Mouse (Mus musculus) midbrain, embryonic 15.5 days (tissue): ENCODE data around the gene Myl6b. TPM values are rescaled to one million over a fixed set of nuclear protein-coding genes. Genes with fewer than 3 reads are reported as not detected.
A peak's percentile ranks its signal among the peaks of the same experiment; 100 is the strongest.
"Not testable (repeated sequence)": the region's sequence is repeated elsewhere in the genome, so short reads cannot be mapped to it uniquely, and the experiment has no call there.

Source experiments
- ATAC-seq: fragments of 200-750 bp; cut with Nextera tagmentation; replicated peaks from 2 replicates; pipeline ENCODE4 v1.8.0; 2017; ENCODE audit warnings: moderate TSS enrichment
- H3K27ac ChIP-seq: fragments of 300-500 bp; sonication (generic); 2 replicates; pipeline ENCODE4 v1.5.1; 2015; ENCODE audit warnings: mild to moderate bottlenecking, inconsistent platforms
- H3K27me3 ChIP-seq: fragments of 300-500 bp; sonication (generic); replicated peaks from 2 replicates; pipeline ENCODE4 v1.6.1; 2015; ENCODE audit warnings: inconsistent platforms
- H3K36me3 ChIP-seq: fragments of 300-500 bp; sonication (generic); replicated peaks from 2 replicates; pipeline ENCODE4 v1.6.1; 2015; ENCODE audit warnings: inconsistent platforms
- H3K4me1 ChIP-seq: fragments of 300-500 bp; sonication (generic); 2 replicates; pipeline ENCODE4 v1.6.1; 2015; ENCODE audit warnings: inconsistent platforms
- H3K4me2 ChIP-seq: fragments of 300-500 bp; sonication (generic); 2 replicates; pipeline ENCODE4 v1.6.1; 2015; ENCODE audit warnings: inconsistent platforms, mild to moderate bottlenecking, moderate library complexity
- H3K4me3 ChIP-seq: fragments of 300-500 bp; sonication (generic); 2 replicates; pipeline ENCODE4 v1.5.1; 2015; ENCODE audit warnings: mild to moderate bottlenecking, inconsistent platforms
- H3K9ac ChIP-seq: fragments of 300-500 bp; sonication (generic); 2 replicates; pipeline ENCODE4 v1.6.1; 2015; ENCODE audit warnings: mild to moderate bottlenecking, inconsistent platforms
- H3K9me3 ChIP-seq: fragments of 300-500 bp; sonication (generic); 2 replicates; pipeline ENCODE4 v1.6.1; 2016; ENCODE audit warnings: inconsistent platforms
- WGBS: fragments of 180-500 bp; shearing (Covaris S2); methylation state at CpG from one replicate; pipeline ENCODE4 v1.1.7; 2015; ENCODE audit warnings: mixed read lengths; 5-methylcytosine and 5-hydroxymethylcytosine counted together
- polyA plus RNA-seq: library from polyadenylated mRNA; unstranded; fragments of >200 nt; fragmentation: Nextera tagmentation; extraction: Ambion mirVana; gene quantifications from 2 replicates; pipeline ENCODE4 v1.2.1, GENCODE M21; 2015

Myl6b gene
- polyA plus RNA-seq, 1 experiment from 2014 or later = 5.7 TPM

DNA sequence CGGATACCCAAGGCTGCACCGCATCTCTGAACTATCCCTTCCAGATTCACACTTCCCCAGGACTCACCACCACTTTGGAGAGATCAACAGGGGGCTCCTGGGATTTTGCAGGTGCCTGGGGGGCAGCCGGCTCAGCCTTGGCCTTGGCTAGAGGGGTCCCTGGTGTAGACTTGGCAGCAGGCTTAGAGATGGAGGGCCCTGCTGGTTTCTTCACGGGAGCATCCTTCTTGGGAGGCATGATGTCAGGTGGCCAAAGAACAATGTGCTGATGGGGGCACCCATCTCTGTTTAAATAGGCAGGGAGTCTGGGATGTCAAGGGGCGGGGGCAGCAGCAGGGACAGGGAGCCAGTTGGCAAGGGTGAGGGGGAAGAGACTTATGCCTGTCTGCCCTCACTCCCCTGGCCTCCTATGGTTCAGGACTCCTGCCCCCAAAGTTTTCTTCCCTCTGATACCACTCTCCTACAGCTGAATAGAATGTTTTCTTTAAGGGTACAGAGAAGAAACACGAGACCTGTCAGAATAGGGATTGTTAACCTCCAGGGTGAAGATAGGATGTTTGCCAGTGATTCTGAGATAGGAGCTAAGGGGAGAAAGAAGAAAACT is 1.2 kb downstream of the Myl6b start:
- no peak for ATAC-seq
- H3K4me2 ChIP-seq = no peak overlapping the region
- H3K9ac ChIP-seq = no peak overlapping the region
- H3K27me3 ChIP-seq = no peaks in the 10 kb centered on the region
- no peaks in the 10 kb centered on the region for H3K36me3 ChIP-seq
- no peaks in the 10 kb centered on the region for H3K9me3 ChIP-seq
- WGBS = 38% methylated on average over 6 of the region's 6 CpGs
- no peak overlapping the region for H3K4me3 ChIP-seq
- no peak overlapping the region for H3K27ac ChIP-seq
- H3K4me1 ChIP-seq = peaks cover 25% of the 10 kb centered on the region

DNA sequence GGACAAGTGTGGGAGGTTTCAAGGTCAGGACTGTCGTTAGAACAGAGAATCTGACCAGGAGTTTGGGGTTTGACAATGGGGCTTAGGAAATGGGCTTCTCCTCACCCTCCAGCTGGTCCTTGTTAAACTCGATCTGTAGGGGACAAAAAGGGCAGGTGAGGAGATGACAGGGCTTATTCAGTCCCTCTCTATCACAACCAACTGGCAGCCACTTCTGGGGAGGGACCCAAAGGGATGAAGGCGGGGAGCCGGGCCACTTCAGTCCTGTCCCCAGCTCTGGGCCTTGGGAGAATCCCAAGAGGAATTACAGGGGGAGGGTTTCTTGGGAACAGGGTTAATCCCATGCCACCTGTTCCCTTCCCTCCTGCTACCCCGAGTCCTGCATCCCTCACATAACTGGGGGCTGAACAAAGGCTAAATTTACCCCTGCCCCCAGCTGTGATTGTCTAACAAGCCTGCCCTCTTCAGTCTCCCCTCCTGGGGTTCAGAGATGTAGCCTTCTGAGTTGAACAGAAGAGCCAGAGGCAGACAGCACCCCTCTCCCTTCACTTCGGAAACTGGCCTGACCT is 1.9 kb downstream of the Myl6b start:
- 22% methylated on average over 6 of the region's 6 CpGs for WGBS
- Histone ChIP-seq H3K4me1 (peaks cover 32% of the 10 kb centered on the region), H3K4me2 (no peak overlapping the region), H3K36me3 (peaks cover under 1% of the 10 kb centered on the region; the same call in 1 of the 2 replicates), H3K9me3 (no peaks in the 10 kb centered on the region), H3K4me3 (no peak overlapping the region), H3K27me3 (no peaks in the 10 kb centered on the region), H3K27ac (no peak overlapping the region), H3K9ac (no peak overlapping the region)
- ATAC-seq = no peak

DNA sequence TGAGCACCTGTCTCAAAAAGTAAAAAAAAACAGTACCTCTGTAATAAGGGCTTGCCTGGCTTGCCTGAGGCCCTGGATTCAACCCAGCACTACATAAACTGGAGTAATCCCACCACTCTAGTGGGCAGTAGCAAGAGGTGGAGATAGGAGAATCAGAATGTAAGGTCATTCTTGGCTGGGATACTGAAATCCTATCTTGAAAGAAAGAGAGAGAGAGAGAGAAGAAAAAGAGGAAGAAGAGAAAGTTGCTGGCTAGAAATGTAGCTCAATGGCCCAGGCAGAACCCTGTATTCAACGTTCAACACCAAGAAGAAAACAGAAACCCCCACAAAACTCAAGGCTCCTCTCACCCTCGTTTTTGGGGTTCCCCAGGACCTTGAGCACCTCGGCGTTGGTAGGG is 2.6 kb downstream of the Myl6b start:
- H3K4me2 ChIP-seq = no peak overlapping the region
- no peak overlapping the region for H3K4me3 ChIP-seq
- no peak for ATAC-seq
- no peaks in the 10 kb centered on the region for H3K9me3 ChIP-seq
- peaks cover 6% of the 10 kb centered on the region; the same call in 1 of the 2 replicates for H3K36me3 ChIP-seq
- H3K27ac ChIP-seq = no peak overlapping the region
- no peaks in the 10 kb centered on the region for H3K27me3 ChIP-seq
- no peak overlapping the region for H3K9ac ChIP-seq
- peaks cover 39% of the 10 kb centered on the region for H3K4me1 ChIP-seq
- 79% methylated on average over 4 of the region's 4 CpGs for WGBS

DNA sequence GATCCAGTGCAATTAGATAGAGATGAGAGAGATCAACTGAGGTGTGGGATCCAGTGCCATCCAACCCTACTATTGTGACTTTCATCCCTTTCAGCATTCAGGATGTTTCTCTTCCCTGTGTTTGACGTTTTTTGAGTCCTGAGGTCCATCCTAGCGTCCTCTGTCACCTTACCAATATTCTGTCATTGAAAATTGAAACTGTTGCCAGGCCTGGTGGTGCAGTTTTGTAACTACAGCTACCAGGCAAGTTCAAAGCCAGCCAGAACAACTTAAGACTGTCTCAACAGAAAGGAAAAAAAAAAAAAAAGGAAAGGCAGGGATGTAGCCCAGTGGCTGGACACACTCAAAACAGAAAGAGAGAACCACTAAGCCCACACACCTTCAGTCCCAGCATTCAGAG is 3.2 kb downstream of the Myl6b start:
- H3K27me3 ChIP-seq = no peaks in the 10 kb centered on the region
- H3K36me3 ChIP-seq = peaks cover 10% of the 10 kb centered on the region
- peak overlapping the region; percentile 81; the same call in 1 of the 2 replicates for H3K4me3 ChIP-seq
- H3K9ac ChIP-seq = peak overlapping the region; percentile 67; the same call in 1 of the 2 replicates
- 81% methylated on average over 2 of the region's 2 CpGs for WGBS
- peak overlapping the region; percentile 85; the same call in 1 of the 2 replicates for H3K4me2 ChIP-seq
- no peaks in the 10 kb centered on the region for H3K9me3 ChIP-seq
- ATAC-seq = no peak
- H3K27ac ChIP-seq = peak overlapping the region; percentile 97
- peaks cover 45% of the 10 kb centered on the region for H3K4me1 ChIP-seq

DNA sequence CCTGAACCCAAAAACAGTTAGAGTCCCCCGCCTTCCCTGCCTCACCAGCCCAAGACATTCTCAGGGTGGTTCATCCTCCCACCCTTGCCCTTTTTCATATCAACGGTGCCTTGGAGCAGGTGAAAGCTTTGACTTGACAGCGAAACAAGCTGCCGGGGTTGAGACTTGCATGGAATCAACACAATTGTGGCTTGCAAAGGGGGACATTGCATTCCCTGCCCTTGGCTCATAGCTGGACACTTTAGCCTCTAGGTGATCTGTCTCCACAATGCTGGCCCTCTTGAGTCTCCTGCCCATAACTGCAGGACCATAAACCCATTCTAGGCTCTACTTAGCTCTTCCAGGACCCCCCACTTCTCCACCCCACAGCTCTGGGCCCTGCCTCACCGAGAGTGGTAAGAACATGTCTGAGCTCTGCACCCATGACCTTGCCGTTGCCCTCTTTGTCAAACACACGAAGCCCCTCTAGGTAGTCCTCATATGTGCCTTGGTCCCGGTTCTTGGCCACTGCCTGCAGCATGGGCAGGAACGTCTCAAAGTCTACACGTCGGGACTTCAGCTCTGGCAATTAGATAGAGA is 3.7 kb downstream of the Myl6b start:
- H3K36me3 ChIP-seq = peaks cover 14% of the 10 kb centered on the region
- no peaks in the 10 kb centered on the region for H3K9me3 ChIP-seq
- peak overlapping the region; percentile 67 for H3K9ac ChIP-seq
- 61% methylated on average over 11 of the region's 11 CpGs for WGBS
- peak overlapping the region; percentile 85 for H3K4me2 ChIP-seq
- H3K27ac ChIP-seq = peak overlapping the region; percentile 97
- no peaks in the 10 kb centered on the region for H3K27me3 ChIP-seq
- peak overlapping the region; percentile 81 for H3K4me3 ChIP-seq
- peaks cover 44% of the 10 kb centered on the region for H3K4me1 ChIP-seq
- no peak for ATAC-seq

DNA sequence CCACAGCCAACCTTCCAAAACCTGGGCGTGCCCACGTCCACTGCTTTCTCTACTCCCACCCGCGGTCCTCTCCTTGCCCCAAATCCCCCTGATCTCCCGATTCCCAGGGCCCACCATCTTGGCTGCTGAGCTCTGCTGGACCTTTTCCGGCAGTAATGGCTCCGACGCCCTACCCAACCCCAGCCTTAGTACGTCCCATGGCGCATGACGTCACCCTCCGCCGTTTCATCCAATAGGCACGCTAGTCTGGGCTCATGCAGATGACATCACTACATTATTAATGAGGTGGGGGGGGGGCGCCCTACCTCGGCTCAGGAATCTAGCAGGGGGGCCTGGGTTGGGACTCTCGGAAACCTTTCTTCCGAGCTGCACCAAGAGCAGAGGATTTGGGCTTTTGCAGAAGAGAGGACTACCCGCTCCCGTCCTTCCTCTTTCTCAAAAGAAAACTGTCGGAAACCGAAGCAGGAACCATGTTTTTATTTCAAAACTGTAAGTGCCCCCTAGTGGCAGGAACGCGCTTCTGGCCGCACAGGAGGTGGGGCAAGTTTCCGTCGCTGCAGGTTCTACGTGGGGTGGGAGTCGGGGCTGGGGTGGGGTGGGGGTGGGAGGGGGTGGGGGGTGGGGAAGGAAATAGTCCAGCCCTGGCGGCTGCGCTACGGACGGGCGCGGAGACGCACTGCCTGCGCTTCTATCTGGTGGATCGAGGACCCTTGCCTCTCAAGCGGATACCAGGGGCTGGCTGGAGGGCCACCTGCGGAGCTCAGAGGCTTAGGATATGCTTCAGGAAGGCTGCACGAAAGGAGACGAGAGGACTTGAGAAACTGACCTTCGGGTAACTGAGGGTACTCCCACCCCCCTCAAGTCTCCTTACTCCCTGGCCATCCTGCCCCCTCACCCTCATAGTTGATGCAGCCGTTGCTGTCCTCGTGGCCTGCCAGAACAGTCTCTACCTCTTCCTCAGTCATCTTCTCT is 4.5 kb downstream of the Myl6b start, which contains the start of gene Myl6:
Gene Myl6 (minus strand): TSS at position 451 of the 972 bp plus-strand sequence.
- Histone ChIP-seq H3K27ac (peak within 1 kb of the TSS; percentile 97), H3K4me2 (peak within 1 kb of the TSS; percentile 85), H3K27me3 (no peaks in the 10 kb centered on the region), H3K9me3 (no peaks in the 10 kb centered on the region), H3K36me3 (peaks cover 20% of the 10 kb centered on the region), H3K4me1 (peaks cover 38% of the 10 kb centered on the region), H3K9ac (peak within 1 kb of the TSS; percentile 87), H3K4me3 (peak within 1 kb of the TSS; percentile 81)
- peak; percentile 94 for ATAC-seq
- WGBS = under 1% methylated on average over 45 of the region's 45 CpGs

DNA sequence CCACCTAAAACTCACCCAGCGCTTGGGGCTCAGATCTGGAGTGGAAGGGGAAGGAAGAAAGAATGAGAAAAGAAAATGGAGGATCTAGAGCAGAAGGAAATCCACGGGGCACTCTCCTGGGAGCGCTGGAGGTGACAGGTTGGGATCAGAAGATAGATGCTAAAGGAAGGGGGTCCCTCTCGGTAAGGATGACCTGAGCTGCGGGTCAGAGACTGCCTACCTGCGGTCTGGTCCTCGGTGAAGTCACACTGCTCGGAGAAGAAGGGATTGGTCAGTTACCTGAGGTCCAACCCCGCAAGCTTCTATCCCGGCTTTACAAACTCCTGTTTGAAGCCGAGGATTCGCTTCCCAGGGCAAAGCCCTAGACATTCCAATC is 5.2 kb downstream of the Myl6b start:
- peak overlapping the region; percentile 85 for H3K4me2 ChIP-seq
- peak overlapping the region; percentile 87 for H3K9ac ChIP-seq
- peaks cover 27% of the 10 kb centered on the region for H3K36me3 ChIP-seq
- peaks cover 36% of the 10 kb centered on the region for H3K4me1 ChIP-seq
- WGBS = under 1% methylated on average over 12 of the region's 12 CpGs
- peak overlapping the region; percentile 97 for H3K27ac ChIP-seq
- H3K4me3 ChIP-seq = peak overlapping the region; percentile 81
- no peaks in the 10 kb centered on the region for H3K27me3 ChIP-seq
- ATAC-seq = peak; percentile 42
- no peaks in the 10 kb centered on the region for H3K9me3 ChIP-seq

DNA sequence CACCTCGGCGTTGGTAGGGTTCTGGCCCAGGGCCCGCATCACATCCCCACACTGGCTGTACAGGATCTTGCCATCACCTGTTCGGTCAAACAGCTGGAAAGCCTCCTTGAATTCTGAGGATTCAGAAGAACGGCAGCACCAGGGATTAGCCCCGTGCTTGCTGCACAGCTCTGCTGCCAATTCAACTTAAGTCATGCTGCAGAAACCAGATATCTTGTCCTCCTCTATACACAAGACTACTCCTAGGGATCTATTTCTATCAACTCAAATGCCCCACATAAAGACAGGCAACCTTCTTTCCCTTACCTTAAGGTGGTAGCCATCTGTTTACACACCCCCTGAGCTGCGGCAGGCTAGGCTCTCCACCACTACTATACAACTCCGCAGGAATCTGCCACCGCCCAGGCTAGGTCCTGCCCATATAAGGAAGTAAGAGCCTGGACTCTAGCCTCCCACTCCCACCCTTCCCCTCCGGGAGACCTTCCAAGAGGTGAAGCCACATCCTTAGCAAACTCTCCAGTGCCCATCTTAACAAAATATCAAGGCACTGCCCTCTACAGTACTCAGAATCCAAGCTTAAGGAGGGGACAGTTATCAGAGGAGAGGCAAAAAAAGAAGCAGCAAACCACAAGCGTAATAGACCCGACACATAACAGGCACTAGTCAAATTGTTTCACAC is 5.7 kb downstream of the Myl6b start:
- no peaks in the 10 kb centered on the region for H3K27me3 ChIP-seq
- peak; percentile 47 for ATAC-seq
- peak overlapping the region; percentile 97 for H3K27ac ChIP-seq
- no peaks in the 10 kb centered on the region for H3K9me3 ChIP-seq
- WGBS = 22% methylated on average over 12 of the region's 12 CpGs
- H3K36me3 ChIP-seq = peaks cover 32% of the 10 kb centered on the region
- peak overlapping the region; percentile 81 for H3K4me3 ChIP-seq
- peak overlapping the region; percentile 85 for H3K4me2 ChIP-seq
- peaks cover 31% of the 10 kb centered on the region for H3K4me1 ChIP-seq
- peak overlapping the region; percentile 87 for H3K9ac ChIP-seq

DNA sequence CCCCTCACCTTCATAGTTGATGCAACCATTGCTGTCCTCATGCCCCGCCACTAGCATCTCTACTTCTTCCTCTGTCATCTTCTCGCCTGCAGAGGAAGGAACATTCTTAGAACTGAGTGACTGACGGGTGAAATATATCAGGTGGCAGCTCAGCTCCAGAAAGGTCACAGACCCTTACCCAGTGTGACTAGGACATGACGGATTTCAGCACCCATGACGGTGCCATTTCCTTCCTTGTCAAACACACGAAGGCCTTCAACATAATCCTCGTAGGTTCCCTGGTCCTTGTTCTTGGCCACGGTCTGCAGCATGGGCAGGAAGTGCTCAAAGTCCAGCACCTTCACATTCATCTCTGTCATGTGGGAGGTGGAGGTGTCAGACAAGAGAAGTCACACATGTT is 6.4 kb downstream of the Myl6b start:
- Histone ChIP-seq H3K9ac (peak overlapping the region; percentile 87), H3K4me2 (peak overlapping the region; percentile 85), H3K4me1 (peaks cover 31% of the 10 kb centered on the region), H3K4me3 (peak overlapping the region; percentile 81), H3K27ac (peak overlapping the region; percentile 97), H3K36me3 (peaks cover 39% of the 10 kb centered on the region)
- not testable (repeated sequence) for H3K27me3 ChIP-seq, ATAC-seq, H3K9me3 ChIP-seq
- WGBS = 76% methylated on average over 8 of the region's 8 CpGs

DNA sequence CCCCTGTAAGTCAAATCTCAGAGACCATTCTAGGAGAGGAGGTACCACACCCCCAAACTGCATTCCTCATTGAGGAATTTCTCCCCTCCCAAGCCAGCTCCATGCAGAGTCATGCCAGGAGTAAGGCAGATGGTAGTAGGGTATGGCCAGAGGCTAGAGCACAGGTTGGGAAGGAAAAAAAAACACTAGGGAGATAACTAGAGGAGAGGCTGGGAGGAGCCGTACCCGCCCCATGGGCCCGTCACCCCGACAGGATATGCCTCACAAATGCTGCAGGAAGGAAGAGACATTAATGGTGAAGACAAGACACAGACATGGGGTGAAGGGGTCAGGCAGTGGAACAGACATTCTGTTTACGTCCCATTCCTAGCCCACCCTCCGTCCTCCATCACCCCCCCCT is 7.0 kb downstream of the Myl6b start:
- no peak for ATAC-seq
- Histone ChIP-seq H3K27me3 (no peaks in the 10 kb centered on the region), H3K4me2 (peak overlapping the region; percentile 85), H3K9me3 (no peaks in the 10 kb centered on the region), H3K9ac (no peak overlapping the region; the same call in 1 of the 2 replicates), H3K27ac (peak overlapping the region; percentile 46; the same call in 1 of the 2 replicates), H3K4me1 (peaks cover 31% of the 10 kb centered on the region), H3K36me3 (peaks cover 43% of the 10 kb centered on the region), H3K4me3 (peak overlapping the region; percentile 81)
- WGBS = 82% methylated on average over 6 of the region's 6 CpGs

DNA sequence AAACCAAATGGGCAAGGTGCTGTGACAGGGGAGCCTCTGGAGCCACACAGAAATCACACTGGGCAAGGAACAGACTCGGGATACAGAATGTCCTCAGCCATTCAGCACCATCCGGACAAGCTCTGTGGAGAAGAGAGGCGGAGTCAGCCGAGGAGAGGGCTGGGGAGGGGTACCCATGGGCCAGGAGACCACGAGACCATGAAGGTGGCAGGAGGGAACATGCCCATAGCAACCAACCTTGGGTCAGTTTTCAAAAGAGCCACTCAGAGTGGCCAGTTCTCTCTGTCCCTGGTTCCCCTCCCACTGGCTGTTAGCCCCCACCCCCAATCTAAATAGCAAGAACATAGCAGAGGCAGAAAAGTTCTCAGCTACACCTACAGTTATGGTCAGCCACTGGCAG is 7.6 kb downstream of the Myl6b start:
- WGBS = 49% methylated on average over 5 of the region's 5 CpGs
- H3K27ac ChIP-seq = peak overlapping the region; percentile 46; the same call in 1 of the 2 replicates
- H3K27me3 ChIP-seq = no peaks in the 10 kb centered on the region
- peak overlapping the region; percentile 85 for H3K4me2 ChIP-seq
- no peak for ATAC-seq
- H3K4me1 ChIP-seq = peaks cover 31% of the 10 kb centered on the region
- H3K9ac ChIP-seq = no peak overlapping the region
- H3K36me3 ChIP-seq = peaks cover 49% of the 10 kb centered on the region
- H3K9me3 ChIP-seq = no peaks in the 10 kb centered on the region
- no peak overlapping the region; the same call in 1 of the 2 replicates for H3K4me3 ChIP-seq
